In genomic region chr6:49764746-49765145, GRCm38 (mm10) we compare ENCODE assay signal across 22 mouse cellular contexts. TPM values are rescaled to one million over a fixed set of nuclear protein-coding genes. Genes with fewer than 3 reads are reported as not detected.
"Had no signal": no experiment of that assay in that cellular context is flagged by ENCODE, and none has a peak within 500 bp of the region (broad histone marks: within the 10 kb centered on the region; RNA-seq: fewer than 3 reads in every experiment).

No protein-coding gene starts in this region.

- DNase-seq: liver, postnatal 0 days; lung, adult 2 months; lung, postnatal 14 days; lung, postnatal 36 days; right cerebral cortex, adult 18-20 months; right cerebral cortex, postnatal 25 days; right cerebral cortex, postnatal 4 days; spleen, adult 18-20 months; thymus, adult 2 months; thymus, postnatal 25 days; thymus, postnatal 4 days had no signal

- H3K36me3 ChIP-seq: liver, embryonic 15.5 days; lung, embryonic 15.5 days; midbrain, embryonic 13.5 days; midbrain, embryonic 15.5 days; neural tube, embryonic 12.5 days had no signal

- H3K9me3 ChIP-seq: liver, embryonic 15.5 days; lung, embryonic 15.5 days; midbrain, embryonic 13.5 days; midbrain, embryonic 15.5 days; neural tube, embryonic 12.5 days had no signal

- H3K9ac ChIP-seq: liver, embryonic 15.5 days; liver, postnatal 0 days; lung, embryonic 15.5 days; midbrain, embryonic 13.5 days; midbrain, embryonic 15.5 days; neural tube, embryonic 12.5 days had no signal

- ATAC-seq: liver, postnatal 0 days; lung, postnatal 0 days; midbrain, embryonic 13.5 days; midbrain, embryonic 15.5 days had no signal

- H3K4me1 ChIP-seq: liver, embryonic 15.5 days; lung, embryonic 15.5 days; midbrain, embryonic 13.5 days; midbrain, embryonic 15.5 days; neural tube, embryonic 12.5 days had no signal

- H3K4me3 ChIP-seq: liver, embryonic 15.5 days; lung, embryonic 15.5 days; megakaryocyte, embryonic 14.5 days; midbrain, embryonic 13.5 days; midbrain, embryonic 15.5 days; neural tube, embryonic 12.5 days had no signal

- H3K4me2 ChIP-seq: liver, embryonic 15.5 days; lung, embryonic 15.5 days; midbrain, embryonic 11.5 days; midbrain, embryonic 13.5 days; midbrain, embryonic 15.5 days; neural tube, embryonic 12.5 days had no signal

- H3K27me3 ChIP-seq: liver, embryonic 15.5 days; lung, embryonic 15.5 days; megakaryocyte, embryonic 14.5 days; midbrain, embryonic 13.5 days; midbrain, embryonic 15.5 days; neural tube, embryonic 12.5 days had no signal

- H3K27ac ChIP-seq: liver, embryonic 15.5 days; lung, embryonic 15.5 days; macrophage; midbrain, embryonic 13.5 days; midbrain, embryonic 15.5 days; neural tube, embryonic 12.5 days had no signal

RNA-seq across cellular contexts. Expression of gene Npy, which starts 57.8 kb away (rescaled TPM):
- total RNA-seq: megakaryocyte progenitor cell, adult 5-6 weeks; monocyte, adult 5-6 weeks had no signal
- polyA plus RNA-seq: liver, embryonic 15.5 days; lung, postnatal 0 days had no signal
